Mouse (Mus musculus): Measurements from ENCODE around the gene Sim2. TPM values are rescaled to one million over a fixed set of nuclear protein-coding genes. Genes with fewer than 3 reads are reported as not detected.
A peak's percentile ranks its signal among the peaks of the same experiment; 100 is the strongest.

The Sim2 gene
- polyA plus RNA-seq, 1 experiment from 2014 or later, result not detected

DNA sequence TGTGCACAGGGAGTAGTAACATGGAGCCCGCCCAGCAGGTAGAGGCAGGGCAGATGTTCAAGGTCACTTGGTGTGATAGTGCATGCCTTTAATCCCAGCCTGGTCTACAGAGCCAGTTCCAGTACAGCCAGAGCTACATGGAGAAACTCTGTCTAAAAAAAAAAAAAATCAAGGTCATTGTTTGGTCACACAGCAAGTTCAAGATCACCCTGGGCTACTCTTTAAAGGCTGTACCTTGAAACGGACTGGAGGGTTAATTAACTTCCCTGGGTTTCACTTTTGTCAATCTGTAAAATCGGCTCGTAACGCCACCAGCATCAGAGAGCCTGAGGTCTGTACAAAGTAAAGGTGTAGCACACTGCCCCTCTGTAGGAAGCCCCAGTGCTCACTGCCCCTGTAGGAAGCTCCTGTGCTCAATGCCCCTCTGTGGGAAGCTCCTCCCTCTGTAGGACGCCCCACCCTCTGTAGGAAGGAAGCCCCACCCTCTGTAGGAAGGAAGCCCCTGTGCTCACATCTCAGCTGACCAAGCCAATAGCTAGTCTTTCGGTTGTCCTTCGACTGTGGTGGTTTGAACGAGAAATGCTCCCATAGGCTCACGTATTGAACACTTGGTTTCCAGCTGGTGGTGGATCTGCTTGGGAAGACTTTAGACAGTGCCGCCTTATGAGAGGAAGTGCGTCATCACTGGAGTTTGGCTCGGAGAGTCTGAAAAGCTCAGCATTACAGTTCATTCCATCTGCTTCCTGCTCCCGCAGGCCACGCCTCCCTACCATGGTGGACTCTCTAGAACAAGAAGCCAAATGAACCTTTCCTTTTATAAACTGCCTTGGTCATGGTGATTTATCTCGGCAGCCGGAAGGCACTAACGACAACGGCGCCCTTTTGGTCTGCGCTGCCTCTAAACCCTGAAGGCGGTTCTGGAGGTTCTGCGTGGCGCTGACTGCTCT lies 18.7 kb upstream of the Sim2 start:
- 62% methylated on average over 24 of the region's 24 CpGs for WGBS (ENCODE audit: insufficient replicate concordance)
- H3K36me3 ChIP-seq (replicated peaks; ENCODE audit: insufficient read depth, low read length), result no peaks in the 10 kb centered on the region
- no peak overlapping the region for H3K4me2 ChIP-seq (ENCODE audit: low read depth, low read length)
- ATAC-seq, result peak; percentile 66
- no peaks in the 10 kb centered on the region for H3K27me3 ChIP-seq (ENCODE audit: insufficient read depth, low read length)
- no peak overlapping the region for H3K27ac ChIP-seq (ENCODE audit: low read depth)
- no peak for DNase-seq
- H3K9ac ChIP-seq (replicated peaks), result no peak overlapping the region
- no peak for TF ChIP-seq EP300 (IDR thresholded peaks at IDR 0.05; ENCODE audit: low read depth)
- no peak for TF ChIP-seq CTCF (IDR thresholded peaks at IDR 0.05; ENCODE audit: low read depth)
- no peak overlapping the region for H3K4me3 ChIP-seq (ENCODE audit: low read depth, low read length)
- H3K4me1 ChIP-seq (ENCODE audit: insufficient read depth), result no peaks in the 10 kb centered on the region
- H3K9me3 ChIP-seq (ENCODE audit: low read length), result no peaks in the 10 kb centered on the region

DNA sequence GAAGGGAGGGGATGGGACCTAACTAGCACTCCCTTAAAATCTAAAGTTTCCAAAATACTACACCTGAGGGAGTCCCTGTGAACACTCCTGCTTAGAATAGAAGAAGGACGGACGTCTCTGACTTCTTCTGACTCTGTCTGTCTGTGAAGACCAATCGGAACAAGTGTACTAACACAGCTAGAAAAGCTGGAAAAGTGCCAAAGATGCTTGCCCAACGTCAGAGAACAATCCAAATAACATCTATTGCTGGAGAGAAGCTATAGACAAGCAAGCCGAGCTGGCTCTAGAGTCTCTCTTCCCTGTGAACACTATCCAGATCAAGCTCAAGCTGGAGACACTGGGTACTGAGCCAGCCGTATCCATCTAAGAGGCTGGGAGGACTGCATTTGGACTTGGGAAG lies 18.0 kb upstream of the Sim2 start:
- TF ChIP-seq CTCF (IDR thresholded peaks at IDR 0.05; ENCODE audit: low read depth), result no peak
- TF ChIP-seq EP300 (IDR thresholded peaks at IDR 0.05; ENCODE audit: low read depth), result no peak
- ATAC-seq, result no peak
- no peaks in the 10 kb centered on the region for H3K4me1 ChIP-seq (ENCODE audit: insufficient read depth)
- H3K4me2 ChIP-seq (ENCODE audit: low read depth, low read length), result no peak overlapping the region
- no peaks in the 10 kb centered on the region for H3K27me3 ChIP-seq (ENCODE audit: insufficient read depth, low read length)
- H3K36me3 ChIP-seq (replicated peaks; ENCODE audit: insufficient read depth, low read length), result no peaks in the 10 kb centered on the region
- no peak overlapping the region for H3K27ac ChIP-seq (ENCODE audit: low read depth)
- no peak for DNase-seq
- no peaks in the 10 kb centered on the region for H3K9me3 ChIP-seq (ENCODE audit: low read length)
- H3K9ac ChIP-seq (replicated peaks), result no peak overlapping the region
- WGBS (ENCODE audit: insufficient replicate concordance), result 54% methylated on average over 6 of the region's 6 CpGs
- no peak overlapping the region for H3K4me3 ChIP-seq (ENCODE audit: low read depth, low read length)

DNA sequence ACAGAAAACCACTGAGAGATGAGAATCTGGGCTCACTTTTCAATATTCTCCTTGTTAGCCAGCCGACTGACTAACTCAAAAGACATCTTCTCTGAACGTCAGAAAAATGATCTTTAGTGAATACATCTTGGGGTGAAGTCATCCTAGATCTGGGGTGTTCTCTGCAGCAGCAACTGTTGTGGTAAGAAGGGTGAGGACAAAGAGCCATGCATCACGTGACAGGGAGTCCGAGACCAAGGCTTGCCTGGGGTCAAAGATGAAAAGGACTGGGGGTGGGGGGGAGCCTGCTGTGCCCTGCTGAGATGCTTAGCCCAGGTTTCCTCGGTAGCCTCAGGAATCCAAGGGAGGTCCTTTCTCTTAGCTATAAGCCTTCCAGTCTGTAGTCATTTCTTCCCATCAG lies 17.5 kb upstream of the Sim2 start:
- 62% methylated on average over 5 of the region's 5 CpGs for WGBS (ENCODE audit: insufficient replicate concordance)
- no peak overlapping the region for H3K9ac ChIP-seq (replicated peaks)
- no peak overlapping the region for H3K4me2 ChIP-seq (ENCODE audit: low read depth, low read length)
- ATAC-seq (no peak), DNase-seq (no peak)
- H3K36me3 ChIP-seq (replicated peaks; ENCODE audit: insufficient read depth, low read length), result no peaks in the 10 kb centered on the region
- H3K27ac ChIP-seq (ENCODE audit: low read depth), result no peak overlapping the region
- no peak for TF ChIP-seq CTCF (IDR thresholded peaks at IDR 0.05; ENCODE audit: low read depth)
- TF ChIP-seq EP300 (IDR thresholded peaks at IDR 0.05; ENCODE audit: low read depth), result no peak
- H3K27me3 ChIP-seq (ENCODE audit: insufficient read depth, low read length), result no peaks in the 10 kb centered on the region
- no peak overlapping the region for H3K4me3 ChIP-seq (ENCODE audit: low read depth, low read length)
- no peaks in the 10 kb centered on the region for H3K4me1 ChIP-seq (ENCODE audit: insufficient read depth)
- no peaks in the 10 kb centered on the region for H3K9me3 ChIP-seq (ENCODE audit: low read length)

DNA sequence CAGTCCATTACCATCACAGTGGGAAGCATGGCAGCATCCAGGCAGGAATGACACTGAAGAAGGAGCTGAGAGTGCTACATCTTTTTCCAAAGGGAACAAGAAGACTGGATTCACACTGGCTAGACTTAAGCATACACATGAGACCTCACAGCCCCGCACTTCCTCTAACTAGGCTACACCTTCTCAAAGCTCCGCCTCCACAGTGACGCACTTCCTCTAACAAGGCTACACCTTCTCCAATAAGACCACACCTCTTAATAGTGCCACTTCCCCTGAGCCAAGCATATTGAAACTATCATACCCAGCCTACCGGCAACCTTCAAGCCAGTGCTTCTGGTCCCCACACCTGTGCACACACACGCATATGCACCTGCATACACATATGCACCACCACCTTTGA lies 15.7 kb upstream of the Sim2 start:
- no peak for ATAC-seq
- Histone ChIP-seq H3K4me1 (ENCODE audit: insufficient read depth) (no peaks in the 10 kb centered on the region), H3K27ac (ENCODE audit: low read depth) (no peak overlapping the region), H3K4me3 (ENCODE audit: low read depth, low read length) (no peak overlapping the region), H3K9ac (replicated peaks) (no peak overlapping the region), H3K27me3 (ENCODE audit: insufficient read depth, low read length) (no peaks in the 10 kb centered on the region), H3K9me3 (ENCODE audit: low read length) (no peaks in the 10 kb centered on the region), H3K36me3 (replicated peaks; ENCODE audit: insufficient read depth, low read length) (no peaks in the 10 kb centered on the region), H3K4me2 (ENCODE audit: low read depth, low read length) (no peak overlapping the region)
- DNase-seq, result no peak
- TF ChIP-seq CTCF (IDR thresholded peaks at IDR 0.05; ENCODE audit: low read depth) (no peak), EP300 (IDR thresholded peaks at IDR 0.05; ENCODE audit: low read depth) (no peak)
- 91% methylated on average over 5 of the region's 5 CpGs for WGBS (ENCODE audit: insufficient replicate concordance)

DNA sequence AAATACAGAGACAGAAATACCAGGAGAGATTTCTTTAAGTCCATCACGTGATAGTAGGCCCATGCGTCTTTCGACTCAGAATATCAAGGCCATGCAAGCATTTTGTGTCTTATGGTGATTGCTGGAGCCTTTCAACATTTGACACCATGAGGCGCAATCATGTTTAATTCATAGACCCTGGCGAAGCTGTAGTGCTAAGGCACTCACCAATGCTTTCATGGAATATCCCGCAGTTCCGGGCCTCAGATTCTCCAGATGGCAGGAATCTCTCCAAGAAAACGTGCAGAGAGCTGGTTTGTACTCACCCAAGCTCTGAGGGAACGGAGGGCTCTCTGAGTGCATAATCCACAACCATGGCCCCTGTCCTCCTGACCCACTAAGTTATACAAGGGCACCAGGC lies 13.8 kb upstream of the Sim2 start:
- H3K4me3 ChIP-seq (ENCODE audit: low read depth, low read length), result no peak overlapping the region
- no peaks in the 10 kb centered on the region for H3K36me3 ChIP-seq (replicated peaks; ENCODE audit: insufficient read depth, low read length)
- TF ChIP-seq CTCF (IDR thresholded peaks at IDR 0.05; ENCODE audit: low read depth) (no peak), EP300 (IDR thresholded peaks at IDR 0.05; ENCODE audit: low read depth) (no peak)
- DNase-seq (no peak), ATAC-seq (no peak)
- no peak overlapping the region for H3K27ac ChIP-seq (ENCODE audit: low read depth)
- no peaks in the 10 kb centered on the region for H3K4me1 ChIP-seq (ENCODE audit: insufficient read depth)
- 83% methylated on average over 9 of the region's 9 CpGs for WGBS (ENCODE audit: insufficient replicate concordance)
- H3K4me2 ChIP-seq (ENCODE audit: low read depth, low read length), result no peak overlapping the region
- no peak overlapping the region for H3K9ac ChIP-seq (replicated peaks)
- peaks cover 10% of the 10 kb centered on the region for H3K27me3 ChIP-seq (ENCODE audit: insufficient read depth, low read length)
- H3K9me3 ChIP-seq (ENCODE audit: low read length), result no peaks in the 10 kb centered on the region

DNA sequence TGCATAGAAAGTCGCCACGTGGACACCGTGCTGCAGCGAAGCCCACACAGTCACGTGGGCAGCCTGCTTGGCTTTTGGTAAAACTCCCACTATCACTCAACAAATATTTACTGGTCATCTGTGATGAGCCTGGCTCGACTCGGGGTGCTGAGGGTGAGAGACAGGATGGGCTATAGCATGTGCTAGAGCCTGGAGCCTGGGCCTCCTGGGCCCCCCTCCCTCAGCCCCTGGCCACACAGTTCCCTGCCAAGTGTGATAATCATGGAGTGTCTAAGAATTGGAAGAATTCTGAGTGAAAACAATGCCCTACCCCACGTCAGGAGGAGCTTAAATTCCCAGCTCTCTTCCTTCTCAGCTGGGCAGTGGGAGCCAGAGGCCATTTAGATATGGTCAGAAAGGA lies 13.3 kb upstream of the Sim2 start:
- no peak for ATAC-seq
- Histone ChIP-seq H3K27me3 (ENCODE audit: insufficient read depth, low read length) (peaks cover 15% of the 10 kb centered on the region), H3K27ac (ENCODE audit: low read depth) (no peak overlapping the region), H3K4me3 (ENCODE audit: low read depth, low read length) (no peak overlapping the region), H3K4me2 (ENCODE audit: low read depth, low read length) (no peak overlapping the region), H3K36me3 (replicated peaks; ENCODE audit: insufficient read depth, low read length) (no peaks in the 10 kb centered on the region), H3K4me1 (ENCODE audit: insufficient read depth) (no peaks in the 10 kb centered on the region), H3K9me3 (ENCODE audit: low read length) (no peaks in the 10 kb centered on the region), H3K9ac (replicated peaks) (no peak overlapping the region)
- TF ChIP-seq CTCF (IDR thresholded peaks at IDR 0.05; ENCODE audit: low read depth) (no peak), EP300 (IDR thresholded peaks at IDR 0.05; ENCODE audit: low read depth) (no peak)
- no peak for DNase-seq
- 57% methylated on average over 8 of the region's 8 CpGs for WGBS (ENCODE audit: insufficient replicate concordance)

Measured in liver, postnatal 0 days (tissue).